Mouse (Mus musculus): ENCODE measurements around the gene Rac2. TPM values are rescaled to one million over a fixed set of nuclear protein-coding genes. Genes with fewer than 3 reads are reported as not detected.

Gene Rac2
- total RNA-seq, 2 experiments from 2014 or later: 0.43 to 3.4 TPM

- DNase-seq: no peak
Measured at GRCm38 (mm10) chr15:78588900-78589299, 16.3 kb upstream of the Rac2 start.

- DNase-seq: no peak
Measured at GRCm38 (mm10) chr15:78588049-78588448, 15.5 kb upstream of the Rac2 start.

- DNase-seq: peak; percentile 64
Measured at GRCm38 (mm10) chr15:78587050-78587994, 14.7 kb upstream of the Rac2 start.

GRCm38 (mm10) chr15:78585404-78585803 is 12.8 kb upstream of the Rac2 start:
- no peak for DNase-seq

GRCm38 (mm10) chr15:78583352-78583751 is 10.8 kb upstream of the Rac2 start:
- peak; percentile 41 for DNase-seq

- no peak for DNase-seq
Measured at GRCm38 (mm10) chr15:78576284-78576810, 3.8 kb upstream of the Rac2 start.

GRCm38 (mm10) chr15:78572270-78572600 is 348 bp downstream of the Rac2 start:
- no peak for DNase-seq

- DNase-seq: no peak
Measured at GRCm38 (mm10) chr15:78571554-78572269, 871 bp downstream of the Rac2 start.

GRCm38 (mm10) chr15:78570170-78570569 is 2.4 kb downstream of the Rac2 start:
- no peak for DNase-seq

- no peak for DNase-seq
Measured at GRCm38 (mm10) chr15:78567608-78568120, 4.9 kb downstream of the Rac2 start.

- no peak for DNase-seq
Measured at GRCm38 (mm10) chr15:78564764-78565435, 7.7 kb downstream of the Rac2 start.

GRCm38 (mm10) chr15:78563937-78564336 is 8.6 kb downstream of the Rac2 start:
- no peak for DNase-seq

- DNase-seq: no peak
Measured at GRCm38 (mm10) chr15:78563344-78563743, 9.2 kb downstream of the Rac2 start.

- DNase-seq: no peak
Measured at GRCm38 (mm10) chr15:78559141-78559979, 13.2 kb downstream of the Rac2 start.

- DNase-seq: no peak
Measured at GRCm38 (mm10) chr15:78557693-78558535, 14.7 kb downstream of the Rac2 start.

- no peak for DNase-seq
Measured at GRCm38 (mm10) chr15:78554545-78555313, 17.9 kb downstream of the Rac2 start.

- DNase-seq: no peak
Measured at GRCm38 (mm10) chr15:78549189-78549734, 23.3 kb downstream of the Rac2 start.

- no peak for DNase-seq
Measured at GRCm38 (mm10) chr15:78548711-78549110, 23.9 kb downstream of the Rac2 start.

- no peak for DNase-seq
Measured at GRCm38 (mm10) chr15:78548336-78548665, 24.3 kb downstream of the Rac2 start.

Data from gastrocnemius, postnatal 25 days (tissue).